In the genomic region with DNA sequence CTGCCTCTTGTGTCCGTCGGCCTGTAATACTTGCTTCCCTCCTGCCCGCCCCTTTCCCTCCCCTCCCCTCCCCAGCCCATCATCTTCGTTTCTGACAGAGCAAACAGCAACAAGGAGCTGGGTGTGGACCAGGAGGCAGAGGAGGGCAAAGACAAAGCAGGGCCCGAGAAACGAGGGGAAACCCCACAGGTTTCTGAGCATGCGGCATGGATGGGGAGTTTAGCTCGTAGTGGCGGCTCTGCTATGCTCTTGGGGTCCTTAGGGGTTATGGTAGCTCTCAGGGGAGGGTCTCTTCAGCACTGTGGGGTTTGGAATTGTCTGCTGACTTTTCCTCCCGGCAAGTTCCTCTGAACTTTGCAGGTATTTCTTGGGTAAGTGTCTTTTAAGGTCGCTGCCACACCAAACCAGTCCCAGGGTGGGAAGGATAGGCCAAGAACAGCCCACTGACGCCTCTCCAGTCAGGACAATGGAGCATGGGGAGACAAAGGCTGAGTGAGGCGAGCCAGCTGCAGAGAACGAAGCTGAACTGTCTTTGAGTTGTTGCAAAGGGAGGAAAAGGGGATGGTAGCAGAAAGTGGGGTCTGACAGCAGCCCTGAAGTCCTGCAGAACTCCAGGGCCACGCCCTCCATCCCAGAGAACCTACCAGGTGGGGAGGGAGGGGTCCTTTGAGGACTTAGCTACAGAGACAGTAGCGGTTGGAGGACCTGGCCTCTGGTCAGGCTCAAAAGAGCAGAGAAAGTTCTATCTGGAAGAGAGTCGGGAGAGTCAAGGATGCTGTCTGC, we compare ENCODE assay signal across 14 mouse cellular contexts. TPM values are rescaled to one million over a fixed set of nuclear protein-coding genes. Genes with fewer than 3 reads are reported as not detected.
DNase-seq lines count a peak whose midpoint lies in the region; ATAC-seq and TF ChIP-seq lines count a peak whose summit lies in the region.
"Had no signal": no experiment of that assay in that cellular context is flagged by ENCODE, and none has a peak within 500 bp of the region (broad histone marks: within the 10 kb centered on the region; RNA-seq: fewer than 3 reads in every experiment).

No protein-coding gene starts in this region.

- no peaks in the 10 kb centered on the region for H3K27me3 ChIP-seq in forebrain, embryonic 11.5 days (ENCODE audit: control insufficient read depth, insufficient read depth, low read length)
- H3K27me3 ChIP-seq in forebrain, embryonic 14.5 days (replicated peaks; ENCODE audit: control insufficient read depth, insufficient read depth, low read length), result no peaks in the 10 kb centered on the region
- H3K27me3 ChIP-seq in kidney, embryonic 16.5 days (ENCODE audit: insufficient read depth, low read length), result no peaks in the 10 kb centered on the region
- H3K27me3 ChIP-seq in kidney, adult 2 months (replicated peaks; ENCODE audit: control insufficient read depth, insufficient read depth, low read length), result no peaks in the 10 kb centered on the region
- H3K27me3 ChIP-seq in neural tube, embryonic 13.5 days, result no peaks in the 10 kb centered on the region
- H3K27me3 ChIP-seq in neural tube, embryonic 15.5 days (replicated peaks), result no peaks in the 10 kb centered on the region
- H3K27me3 ChIP-seq: forebrain, embryonic 13.5 days had no signal

- TF ChIP-seq POLR2A in kidney, adult 2 months (IDR thresholded peaks at IDR 0.05; ENCODE audit: low read depth, low read length), result no peak

- ATAC-seq in forebrain, embryonic 11.5 days (replicated peaks; ENCODE audit: low FRiP score), result no peak
- ATAC-seq in forebrain, embryonic 14.5 days, result no peak
- no peak for ATAC-seq in kidney, embryonic 16.5 days (ENCODE audit: low FRiP score, low TSS enrichment)
- no peak for ATAC-seq in neural tube, embryonic 13.5 days (ENCODE audit: low read depth)
- ATAC-seq in neural tube, embryonic 15.5 days (ENCODE audit: low FRiP score), result no peak
- ATAC-seq: forebrain, embryonic 13.5 days had no signal

- TF ChIP-seq CTCF in kidney, adult 2 months (conservative IDR thresholded peaks at IDR 0.05; ENCODE audit: insufficient read depth, insufficient read length, low read depth, low read length), result no peak

- no peak overlapping the region for H3K4me3 ChIP-seq in forebrain, embryonic 11.5 days (ENCODE audit: low read depth, low read length)
- H3K4me3 ChIP-seq in forebrain, embryonic 14.5 days (ENCODE audit: low read depth, low read length), result no peak overlapping the region
- H3K4me3 ChIP-seq in kidney, embryonic 16.5 days (ENCODE audit: low read length), result no peak overlapping the region
- no peak overlapping the region for H3K4me3 ChIP-seq in kidney, adult 2 months (ENCODE audit: insufficient read depth, low read depth, low read length)
- H3K4me3 ChIP-seq in neural tube, embryonic 13.5 days, result no peak overlapping the region
- no peak overlapping the region for H3K4me3 ChIP-seq in neural tube, embryonic 15.5 days (replicated peaks)
- H3K4me3 ChIP-seq: forebrain, embryonic 13.5 days; myocyte had no signal

- H3K4me1 ChIP-seq in forebrain, embryonic 11.5 days (replicated peaks; ENCODE audit: control insufficient read depth, insufficient read depth, low read length), result no peaks in the 10 kb centered on the region
- no peaks in the 10 kb centered on the region for H3K4me1 ChIP-seq in forebrain, embryonic 14.5 days (ENCODE audit: control insufficient read depth, insufficient read depth, low read length)
- peaks cover 11% of the 10 kb centered on the region; the same call in 1 of the 2 replicates for H3K4me1 ChIP-seq in kidney, embryonic 16.5 days (ENCODE audit: insufficient read depth, low read length)
- no peaks in the 10 kb centered on the region for H3K4me1 ChIP-seq in kidney, adult 2 months (ENCODE audit: control insufficient read depth, insufficient read depth, low read length)
- peaks cover 17% of the 10 kb centered on the region; the same call in 1 of the 2 replicates for H3K4me1 ChIP-seq in neural tube, embryonic 13.5 days (replicated peaks)
- H3K4me1 ChIP-seq in neural tube, embryonic 15.5 days, result no peaks in the 10 kb centered on the region; the same call in 1 of the 2 replicates

- H3K4me2 ChIP-seq in forebrain, embryonic 11.5 days (ENCODE audit: low read depth, low read length, severe bottlenecking), result 0 out of 2 replicates have a peak overlapping the region, but pooled peaks have one; percentile 15
- no peak overlapping the region for H3K4me2 ChIP-seq in forebrain, embryonic 14.5 days (ENCODE audit: low read length)
- H3K4me2 ChIP-seq in kidney, embryonic 16.5 days (replicated peaks; ENCODE audit: low read depth, low read length), result 0 out of 2 replicates have a peak overlapping the region, but pooled peaks have one; percentile 9
- H3K4me2 ChIP-seq in neural tube, embryonic 13.5 days, result no peak overlapping the region
- H3K4me2 ChIP-seq in neural tube, embryonic 15.5 days, result no peak overlapping the region
- H3K4me2 ChIP-seq: forebrain, embryonic 13.5 days had no signal

- peak overlapping the region; percentile 27; the same call in 1 of the 2 replicates for H3K9ac ChIP-seq in forebrain, embryonic 11.5 days (ENCODE audit: low read length)
- no peak overlapping the region for H3K9ac ChIP-seq in forebrain, embryonic 14.5 days (ENCODE audit: low read length)
- H3K9ac ChIP-seq in kidney, embryonic 16.5 days (replicated peaks; ENCODE audit: low read length), result 0 out of 2 replicates have a peak overlapping the region, but pooled peaks have one; percentile 11
- 0 out of 2 replicates have a peak overlapping the region, but pooled peaks have one; percentile 12 for H3K9ac ChIP-seq in neural tube, embryonic 13.5 days
- no peak overlapping the region for H3K9ac ChIP-seq in neural tube, embryonic 15.5 days (replicated peaks)
- H3K9ac ChIP-seq: forebrain, embryonic 13.5 days had no signal

- no peak for DNase-seq in forebrain, embryonic 11.5 days (ENCODE audit: low spot score)
- no peak for DNase-seq in forebrain, embryonic 14.5 days (ENCODE audit: low spot score)
- no peak for DNase-seq in kidney, adult 2 months
- peak; percentile 70 for DNase-seq in thymus, postnatal 14 days
- DNase-seq in cerebellum, postnatal 10 days, result no peak
- DNase-seq: cerebellum, adult 8-10 months; gastrocnemius, postnatal 14 days; heart, postnatal 36 days; kidney, adult 18-20 months had no signal

- no peak overlapping the region for H3K27ac ChIP-seq in forebrain, embryonic 11.5 days (ENCODE audit: low read depth, low read length)
- H3K27ac ChIP-seq in forebrain, embryonic 14.5 days (ENCODE audit: low read depth, low read length), result no peak overlapping the region
- no peak overlapping the region for H3K27ac ChIP-seq in kidney, embryonic 16.5 days (ENCODE audit: low read length)
- no peak overlapping the region for H3K27ac ChIP-seq in kidney, adult 2 months (ENCODE audit: insufficient read depth, low read depth, low read length)
- no peak overlapping the region for H3K27ac ChIP-seq in neural tube, embryonic 13.5 days (replicated peaks)
- H3K27ac ChIP-seq in neural tube, embryonic 15.5 days (replicated peaks), result no peak overlapping the region
- H3K27ac ChIP-seq: forebrain, embryonic 13.5 days had no signal

- peaks cover 2% of the 10 kb centered on the region; the same call in 1 of the 2 replicates for H3K36me3 ChIP-seq in forebrain, embryonic 11.5 days (ENCODE audit: control insufficient read depth, insufficient read depth, low read length)
- peaks cover 18% of the 10 kb centered on the region for H3K36me3 ChIP-seq in forebrain, embryonic 14.5 days (ENCODE audit: control insufficient read depth, insufficient read depth, low read length)
- H3K36me3 ChIP-seq in kidney, embryonic 16.5 days (ENCODE audit: insufficient read depth, low read length), result peaks cover 15% of the 10 kb centered on the region
- H3K36me3 ChIP-seq in kidney, adult 2 months (ENCODE audit: control insufficient read depth, insufficient read depth, low read length), result no peaks in the 10 kb centered on the region
- peaks cover 26% of the 10 kb centered on the region for H3K36me3 ChIP-seq in neural tube, embryonic 13.5 days
- H3K36me3 ChIP-seq in neural tube, embryonic 15.5 days, result peaks cover 14% of the 10 kb centered on the region

- 36% methylated on average over 17 of the region's 17 CpGs for WGBS in forebrain, embryonic 11.5 days
- 42% methylated on average over 17 of the region's 17 CpGs for WGBS in forebrain, embryonic 14.5 days
- WGBS in kidney, embryonic 16.5 days, result 42% methylated on average over 17 of the region's 17 CpGs
- 51% methylated on average over 17 of the region's 17 CpGs for WGBS in kidney, adult 2 months
- WGBS in neural tube, embryonic 13.5 days, result 43% methylated on average over 17 of the region's 17 CpGs
- WGBS in neural tube, embryonic 15.5 days, result 38% methylated on average over 17 of the region's 17 CpGs

- no peaks in the 10 kb centered on the region for H3K9me3 ChIP-seq in forebrain, embryonic 11.5 days (ENCODE audit: control insufficient read depth, low read length)
- no peaks in the 10 kb centered on the region for H3K9me3 ChIP-seq in forebrain, embryonic 14.5 days (replicated peaks; ENCODE audit: control insufficient read depth, low read length)
- no peaks in the 10 kb centered on the region for H3K9me3 ChIP-seq in kidney, embryonic 16.5 days (ENCODE audit: low read length)
- H3K9me3 ChIP-seq in neural tube, embryonic 13.5 days, result no peaks in the 10 kb centered on the region
- no peaks in the 10 kb centered on the region for H3K9me3 ChIP-seq in neural tube, embryonic 15.5 days (replicated peaks)
- H3K9me3 ChIP-seq: forebrain, embryonic 13.5 days had no signal

RNA-seq across cellular contexts. Expression of a gene that starts 45.5 kb away (rescaled TPM):
- polyA plus RNA-seq in forebrain, embryonic 11.5 days (2014; fragmentation: Nextera tagmentation; extraction: Ambion mirVana), result 3.7 and 4.4 TPM in 2 replicates
- 0.37 and 0.60 TPM in 2 replicates for polyA plus RNA-seq in forebrain, embryonic 14.5 days (2014; fragmentation: Nextera tagmentation; extraction: Ambion mirVana)
- polyA plus RNA-seq in kidney, embryonic 16.5 days (2015; fragmentation: Nextera tagmentation; extraction: Ambion mirVana), result 1.4 and 1.8 TPM in 2 replicates
- polyA plus RNA-seq in kidney, adult 2 months (2012; rRNA removed), result 0.48 and 1.0 TPM in 2 replicates
- polyA plus RNA-seq in neural tube, embryonic 13.5 days (2015; fragmentation: Nextera tagmentation; extraction: Ambion mirVana), result 1.0 and 1.1 TPM in 2 replicates
- polyA plus RNA-seq in neural tube, embryonic 15.5 days (2015; fragmentation: Nextera tagmentation; extraction: Ambion mirVana), result 1.3 and 2.2 TPM in 2 replicates

Comparison
In these comparisons a context has a peak if more than half of its experiments do, and no peak if none do; other contexts are left out.
1. H3K4me2 ChIP-seq: peak in forebrain, embryonic 11.5 days (single experiment) and kidney, embryonic 16.5 days (single experiment); none in forebrain, embryonic 14.5 days (single experiment), neural tube, embryonic 13.5 days (single experiment) and neural tube, embryonic 15.5 days (single experiment).
2. H3K9ac ChIP-seq: peak in forebrain, embryonic 11.5 days (single experiment), kidney, embryonic 16.5 days (single experiment) and neural tube, embryonic 13.5 days (single experiment); none in forebrain, embryonic 14.5 days (single experiment) and neural tube, embryonic 15.5 days (single experiment).